Mouse (Mus musculus) layer of hippocampus, postnatal 36 days (tissue): Measurements from ENCODE around the gene Gm20867. TPM values are rescaled to one million over a fixed set of nuclear protein-coding genes. Genes with fewer than 3 reads are reported as not detected.
"Not testable (repeated sequence)": the region's sequence is repeated elsewhere in the genome, so short reads cannot be mapped to it uniquely, and the experiment has no call there.

Experiments
- DNase-seq, 2 experiments: peaks; one replicate each; pipeline ENCODE4 v3.0.0; 2022
- total RNA-seq, 2 experiments: library from RNA; stranded (reverse); gene quantifications; 2 replicates each; pipeline ENCODE4 v1.2.3; 2021

The Gm20867 gene
- not detected for total RNA-seq

GRCm38 (mm10) chrY:77963104-77963503, at the start of gene Gm20867:
TSS of gene Gm20867 (minus strand) at chrY:77963204.
- DNase-seq, result not testable (repeated sequence)

Other genes with a start within 250 kb of the Gm20867 start
- not detected for gene Gm29564, start 249.8 kb upstream of the Gm20867 start, total RNA-seq